Mouse (Mus musculus) heart, embryonic 14.5 days (tissue): Measurements from ENCODE around the gene Maml1. TPM values are rescaled to one million over a fixed set of nuclear protein-coding genes. Genes with fewer than 3 reads are reported as not detected.

Experiments used
- ATAC-seq: fragments of 200-750 bp; cut with Nextera tagmentation; 2 replicates; pipeline ENCODE4 v1.8.0; 2017; ENCODE audit warnings: low read depth, moderate TSS enrichment; ENCODE audit not compliant: insufficient number of reproducible peaks, insufficient read depth, low FRiP score
- H3K27ac ChIP-seq, 2 experiments: fragments of 200-500 bp in 1 of 2; fragments of 300-500 bp in 1 of 2; sonication (generic) in 1 of 2; replicated peaks in 1 of 2; 2 replicates each; pipeline ENCODE4 v1.5.1; 2012 to 2014; ENCODE audit warnings: low read depth in 2 of 2, low read length in 2 of 2, control low read depth in 1 of 2, mild to moderate bottlenecking in 1 of 2, mixed read lengths in 1 of 2; ENCODE audit not compliant: control insufficient read depth in 1 of 2, insufficient read depth in 1 of 2
- H3K27me3 ChIP-seq: fragments of 300-500 bp; sonication (generic); 2 replicates; pipeline ENCODE4 v1.6.1; 2014; ENCODE audit warnings: mild to moderate bottlenecking, low read length, control low read depth; ENCODE audit not compliant: control insufficient read depth, insufficient read depth
- H3K36me3 ChIP-seq: fragments of 300-500 bp; sonication (generic); 2 replicates; pipeline ENCODE4 v1.6.1; 2014; ENCODE audit warnings: mild to moderate bottlenecking, control low read depth, low read length, mixed read lengths; ENCODE audit not compliant: control insufficient read depth, insufficient read depth
- H3K4me1 ChIP-seq, 2 experiments: fragments of 200-500 bp in 1 of 2; fragments of 300-500 bp in 1 of 2; sonication (generic) in 1 of 2; 2 replicates each; pipeline ENCODE4 v1.6.1; 2012 to 2014; ENCODE audit warnings: low read length in 2 of 2, control low read depth in 1 of 2, mixed read lengths in 1 of 2; ENCODE audit not compliant: control insufficient read depth in 2 of 2, insufficient read depth in 2 of 2
- H3K4me2 ChIP-seq: fragments of 300-500 bp; sonication (generic); 2 replicates; pipeline ENCODE4 v1.6.1; 2014; ENCODE audit warnings: mild to moderate bottlenecking, low read length
- H3K4me3 ChIP-seq, 2 experiments: fragments of 200-500 bp in 1 of 2; fragments of 300-500 bp in 1 of 2; sonication (generic) in 1 of 2; 2 replicates each; pipeline ENCODE4 v1.5.1; 2012 to 2014; ENCODE audit warnings: low read length in 2 of 2, mild to moderate bottlenecking in 2 of 2, control low read depth in 1 of 2, low read depth in 1 of 2, moderate library complexity in 1 of 2; ENCODE audit not compliant: control insufficient read depth in 1 of 2, insufficient read depth in 1 of 2
- H3K9ac ChIP-seq: fragments of 300-500 bp; sonication (generic); 2 replicates; pipeline ENCODE4 v1.6.1; 2014; ENCODE audit warnings: mild to moderate bottlenecking, low read length
- H3K9me3 ChIP-seq: fragments of 300-500 bp; sonication (generic); 2 replicates; pipeline ENCODE4 v1.6.1; 2016; ENCODE audit warnings: low read length, control low read depth; ENCODE audit not compliant: control insufficient read depth
- WGBS: fragments of 180-500 bp; shearing (Covaris S2); extraction: QIAGEN DNeasy Blood & Tissue Kit; methylation state at CpG from one replicate; pipeline ENCODE4 v1.1.7; 2014; 5-methylcytosine and 5-hydroxymethylcytosine counted together
- polyA plus RNA-seq: library from polyadenylated mRNA; unstranded; fragments of >200 nt; fragmentation: Nextera tagmentation; extraction: Ambion mirVana; gene quantifications from 2 replicates; pipeline ENCODE4 v1.2.1, GENCODE M21; 2014

Maml1 gene
- 5.2 and 5.6 TPM in 2 replicates for polyA plus RNA-seq

- Histone ChIP-seq H3K4me1 (peaks cover 6 to 17% of the 10 kb centered on the region in 2 experiments), H3K9ac (peak within 1 kb of the TSS; percentile 100), H3K9me3 (no peaks in the 10 kb centered on the region), H3K4me3 (peak within 1 kb of the TSS; percentile 95 to 99), H3K27ac (peak within 1 kb of the TSS; percentile 99), H3K4me2 (peak within 1 kb of the TSS; percentile 89), H3K36me3 (peaks cover 65% of the 10 kb centered on the region), H3K27me3 (no peaks in the 10 kb centered on the region)
- WGBS: under 1% methylated on average over 45 of the region's 45 CpGs
- peak; percentile 98 for ATAC-seq
Measured at GRCm38 (mm10) chr11:50292190-50292855, at the start of gene Maml1. Gene Maml1, minus strand, starts transcription at chr11:50292311.

- Histone ChIP-seq H3K4me1 (peaks cover 0 to 2% of the 10 kb centered on the region in 2 experiments; a peak in 1 of 4 replicates), H3K27ac (no peak overlapping the region), H3K36me3 (no peaks in the 10 kb centered on the region), H3K9ac (no peak overlapping the region), H3K4me3 (no peak overlapping the region), H3K4me2 (no peak overlapping the region), H3K9me3 (no peaks in the 10 kb centered on the region), H3K27me3 (no peaks in the 10 kb centered on the region)
- WGBS: 57% methylated on average over 4 of the region's 4 CpGs
- no peak for ATAC-seq
Measured at GRCm38 (mm10) chr11:50336891-50337290, 44.8 kb upstream of the Maml1 start.

GRCm38 (mm10) chr11:50336126-50336525 lies 44.0 kb upstream of the Maml1 start:
- Histone ChIP-seq H3K4me1 (peaks cover 0 to 2% of the 10 kb centered on the region in 2 experiments; a peak in 1 of 4 replicates), H3K27me3 (no peaks in the 10 kb centered on the region), H3K36me3 (no peaks in the 10 kb centered on the region), H3K27ac (no peak overlapping the region), H3K9ac (no peak overlapping the region), H3K9me3 (no peaks in the 10 kb centered on the region), H3K4me2 (no peak overlapping the region), H3K4me3 (no peak overlapping the region)
- ATAC-seq: no peak
- 50% methylated on average over 1 of the region's 1 CpGs for WGBS

- H3K27ac ChIP-seq: no peak overlapping the region
- H3K4me3 ChIP-seq: no peak overlapping the region
- H3K4me2 ChIP-seq: no peak overlapping the region
- H3K4me1 ChIP-seq: peaks cover 0 to 2% of the 10 kb centered on the region in 2 experiments; a peak in 1 of 4 replicates
- H3K9me3 ChIP-seq: no peaks in the 10 kb centered on the region
- H3K9ac ChIP-seq: no peak overlapping the region
- no peak for ATAC-seq
- H3K27me3 ChIP-seq: no peaks in the 10 kb centered on the region
- no peaks in the 10 kb centered on the region for H3K36me3 ChIP-seq
- 78% methylated on average over 3 of the region's 3 CpGs for WGBS
Measured at GRCm38 (mm10) chr11:50333181-50333580, 41.1 kb upstream of the Maml1 start.

- 100% methylated on average over 1 of the region's 1 CpGs for WGBS
- Histone ChIP-seq H3K27ac (no peak overlapping the region), H3K4me2 (no peak overlapping the region), H3K36me3 (no peaks in the 10 kb centered on the region), H3K9ac (no peak overlapping the region), H3K9me3 (no peaks in the 10 kb centered on the region), H3K4me3 (no peak overlapping the region), H3K4me1 (peaks cover 0 to 8% of the 10 kb centered on the region in 2 experiments; a peak in 2 of 4 replicates), H3K27me3 (no peaks in the 10 kb centered on the region)
- no peak for ATAC-seq
Measured at GRCm38 (mm10) chr11:50329378-50329777, 37.3 kb upstream of the Maml1 start.

GRCm38 (mm10) chr11:50328075-50328625 lies 36.0 kb upstream of the Maml1 start:
- no peak overlapping the region for H3K4me2 ChIP-seq
- 82% methylated on average over 3 of the region's 3 CpGs for WGBS
- H3K9me3 ChIP-seq: no peaks in the 10 kb centered on the region
- H3K27ac ChIP-seq: no peak overlapping the region
- H3K36me3 ChIP-seq: no peaks in the 10 kb centered on the region
- no peak for ATAC-seq
- no peaks in the 10 kb centered on the region for H3K27me3 ChIP-seq
- H3K4me3 ChIP-seq: no peak overlapping the region
- peaks cover 0 to 19% of the 10 kb centered on the region in 2 experiments; a peak in 3 of 4 replicates for H3K4me1 ChIP-seq
- no peak overlapping the region for H3K9ac ChIP-seq

- H3K4me2 ChIP-seq: peak overlapping the region; percentile 71
- WGBS: 4% methylated on average over 7 of the region's 7 CpGs
Measured at GRCm38 (mm10) chr11:50326302-50326966, 34.3 kb upstream of the Maml1 start.

More at GRCm38 (mm10) chr11:50326302-50326966, 34.3 kb upstream of the Maml1 start:
- H3K4me1 ChIP-seq: peaks cover 0 to 33% of the 10 kb centered on the region in 2 experiments; a peak in 3 of 4 replicates
- H3K36me3 ChIP-seq: no peaks in the 10 kb centered on the region
- no peak for ATAC-seq
- no peaks in the 10 kb centered on the region for H3K9me3 ChIP-seq
- peak overlapping the region; percentile 87 to 96 for H3K27ac ChIP-seq
- peak overlapping the region; percentile 72 to 87 for H3K4me3 ChIP-seq
- H3K9ac ChIP-seq: peak overlapping the region; percentile 89
- no peaks in the 10 kb centered on the region for H3K27me3 ChIP-seq
